Mouse (Mus musculus) kidney, embryonic 16.5 days (tissue): ENCODE measurements around the gene Llph. TPM values are rescaled to one million over a fixed set of nuclear protein-coding genes. Genes with fewer than 3 reads are reported as not detected.

Source experiments
- polyA plus RNA-seq: library from polyadenylated mRNA; unstranded; fragments of >200 nt; fragmentation: Nextera tagmentation; extraction: Ambion mirVana; gene quantifications from 2 replicates; pipeline ENCODE4 v1.2.1, GENCODE M21; 2015

Gene Llph
- polyA plus RNA-seq, 1 experiment from 2014 or later = 45.1 TPM

Other genes with a start within 250 kb of the Llph start
- 4.7 and 6.0 TPM in 2 replicates for gene Helb, start 114.1 kb upstream of the Llph start, polyA plus RNA-seq
- gene Tmbim4, start 25.5 kb upstream of the Llph start, polyA plus RNA-seq = 208 and 218 TPM in 2 replicates
- 0.95 and 1.3 TPM in 2 replicates for gene Irak3, start 24.9 kb upstream of the Llph start, polyA plus RNA-seq
- 15.4 and 21.2 TPM in 2 replicates for gene Hmga2, start 249.4 kb downstream of the Llph start, polyA plus RNA-seq